Mouse (Mus musculus): ENCODE measurements around the gene Mrtfa.

Mrtfa gene

DNA sequence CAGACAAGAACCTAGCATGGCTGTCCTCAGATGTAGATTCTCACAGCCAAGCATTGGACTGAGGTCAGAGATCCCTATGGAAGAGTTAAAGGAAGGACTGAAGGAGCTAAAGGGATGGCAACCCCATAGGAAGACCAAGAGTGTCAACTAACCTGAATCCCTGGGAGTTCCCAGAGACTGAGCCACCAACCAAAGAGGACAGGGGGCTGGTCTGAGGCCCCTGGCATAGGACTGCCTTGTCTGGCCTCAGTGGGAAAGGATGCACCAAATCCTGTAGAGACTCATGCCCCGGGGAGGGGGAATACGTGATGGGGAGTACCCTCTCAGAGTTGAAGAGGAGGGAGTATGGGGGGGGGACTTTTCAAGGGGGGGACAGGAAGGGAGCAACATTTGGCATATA, 56.8 kb downstream of the Mrtfa start:
- POLR2A ChIA-PET: interaction anchor here in 1 of 4 experiments (0.7 kb wide), 1 partner anchor 26 kb away, joined by 3 read pairs; no protein-coding TSS in a partner anchor
- CTCF ChIA-PET: interaction anchor here in 3 of 4 experiments (0.6 kb wide), 3 partner anchors 26 to 771 kb away, joined by 3 to 10 read pairs (median 3); no protein-coding TSS in a partner anchor

DNA sequence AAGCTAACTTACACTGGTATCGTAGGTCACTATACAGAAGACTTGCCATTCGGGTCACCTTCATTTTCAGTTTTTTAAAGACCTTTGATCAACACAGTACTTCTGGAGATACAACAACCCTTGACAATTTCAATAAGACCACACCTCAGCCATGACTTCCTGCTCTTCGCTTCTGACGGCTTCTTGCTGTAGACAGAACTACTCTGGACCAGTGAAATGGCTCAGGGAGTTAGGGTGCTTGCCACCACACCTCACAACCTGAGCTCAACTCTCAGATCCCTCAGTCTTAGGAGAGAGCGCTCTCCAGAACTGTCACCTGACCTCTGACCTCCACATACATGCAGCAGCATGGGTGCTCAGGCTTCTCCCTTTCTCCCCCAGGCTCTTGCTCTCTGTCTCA, 59.4 kb downstream of the Mrtfa start:
- POLR2A ChIA-PET: interaction anchor here in 1 of 4 experiments (0.6 to 1.4 kb wide), 3 partner anchors 11 to 1690 kb away, joined by 3 to 6 read pairs (median 3); no protein-coding TSS in a partner anchor
- CTCF ChIA-PET: interaction anchor here in 3 of 4 experiments (0.6 to 1.6 kb wide), 5 partner anchors 41 to 1009 kb away, joined by 3 to 9 read pairs (median 4); no protein-coding TSS in a partner anchor

DNA sequence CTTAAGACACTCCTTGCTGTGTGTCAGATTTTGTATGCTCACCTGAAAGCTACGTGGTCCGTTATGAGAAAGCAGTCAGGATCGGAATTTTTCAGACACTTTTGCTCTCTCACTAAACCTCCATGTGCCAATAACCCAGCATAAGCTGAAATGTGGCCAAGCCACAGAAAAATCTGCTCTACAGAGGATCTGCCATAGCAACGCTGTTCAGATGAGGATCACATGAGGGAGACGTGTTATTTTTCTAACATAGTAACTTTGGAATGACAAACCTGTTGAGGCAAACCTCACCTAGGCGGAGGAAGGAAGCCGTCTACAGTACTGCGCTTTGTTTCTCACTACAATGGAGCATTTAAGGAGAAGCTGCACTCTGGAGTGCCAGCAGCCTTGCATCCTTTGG, 60.6 kb downstream of the Mrtfa start:
- CTCF ChIA-PET: interaction anchor here in 3 of 4 experiments (0.6 to 1.6 kb wide), 5 partner anchors 42 to 192 kb away, joined by 3 to 8 read pairs (median 3); no protein-coding TSS in a partner anchor

DNA sequence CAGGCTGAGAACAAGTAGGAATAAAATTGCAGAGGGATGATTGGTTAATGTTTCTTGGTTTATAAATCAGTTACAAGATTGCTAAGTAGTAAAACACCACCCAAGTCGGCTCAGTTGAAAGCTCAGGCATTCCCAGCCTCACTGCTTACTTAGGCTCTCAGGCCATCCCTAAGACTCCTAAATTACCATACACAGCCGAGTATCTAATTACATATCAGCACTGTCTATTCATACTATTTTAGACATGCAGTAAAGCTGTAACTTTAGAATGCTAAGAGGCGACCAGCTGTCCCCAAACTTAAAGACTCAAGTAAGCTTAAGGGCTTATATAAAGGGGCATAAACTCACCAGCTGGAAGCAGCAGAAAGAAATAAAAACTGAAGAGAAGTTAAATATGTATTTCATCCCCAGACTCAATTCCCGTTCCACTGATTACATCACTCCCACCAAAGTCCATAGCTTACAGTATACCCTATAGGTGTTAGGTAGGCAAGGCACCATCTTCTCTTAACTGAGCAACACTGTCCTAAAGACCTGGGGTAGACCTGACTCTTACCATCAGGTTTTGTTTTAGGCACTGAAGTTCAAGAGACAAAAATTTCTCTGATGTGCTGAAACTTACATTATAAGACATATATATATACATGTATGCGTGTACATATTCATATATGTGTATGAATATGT, 62.3 kb downstream of the Mrtfa start:
- POLR2A ChIA-PET: interaction anchor here in 1 of 4 experiments (0.6 to 3.8 kb wide), 7 partner anchors 8 to 62 kb away, joined by 3 to 16 read pairs (median 4); partner anchors contain the start of gene Mrtfa

More for the DNA sequence above, 60.6 kb downstream of the Mrtfa start:
- POLR2A ChIA-PET: interaction anchor here in 3 of 4 experiments (0.7 to 3.8 kb wide), 5 partner anchors 9 to 74 kb away, joined by 3 to 16 read pairs (median 3); no protein-coding TSS in a partner anchor

DNA sequence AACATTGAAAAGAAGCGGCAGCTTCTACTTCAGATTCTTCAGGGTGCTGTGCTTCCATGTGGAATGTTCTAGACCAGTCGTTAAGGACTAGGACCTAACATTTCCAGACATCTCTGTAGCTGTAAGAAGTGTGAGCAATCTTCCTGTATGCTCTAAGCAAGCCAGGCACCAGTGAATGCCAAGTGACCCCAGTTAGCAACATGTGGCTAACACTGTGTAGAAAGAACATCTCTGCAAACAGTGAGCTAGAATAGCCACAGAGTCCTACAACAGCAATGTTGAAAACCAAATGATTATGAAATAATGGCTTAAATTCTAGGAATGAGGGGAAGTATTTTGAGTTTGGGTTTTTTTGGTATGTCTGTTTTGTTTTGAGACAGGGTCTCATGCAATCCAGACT, 66.3 kb downstream of the Mrtfa start:
- POLR2A ChIA-PET: interaction anchor here in 1 of 4 experiments (0.8 to 1.8 kb wide), 2 partner anchors 13 to 20 kb away, joined by 3 to 4 read pairs; no protein-coding TSS in a partner anchor
- CTCF ChIA-PET: no interaction called here

More for the DNA sequence above, 62.3 kb downstream of the Mrtfa start:
- CTCF ChIA-PET: interaction anchor here in 1 of 4 experiments (0.5 kb wide), 1 partner anchor 73 kb away, joined by 3 read pairs; no protein-coding TSS in a partner anchor

DNA sequence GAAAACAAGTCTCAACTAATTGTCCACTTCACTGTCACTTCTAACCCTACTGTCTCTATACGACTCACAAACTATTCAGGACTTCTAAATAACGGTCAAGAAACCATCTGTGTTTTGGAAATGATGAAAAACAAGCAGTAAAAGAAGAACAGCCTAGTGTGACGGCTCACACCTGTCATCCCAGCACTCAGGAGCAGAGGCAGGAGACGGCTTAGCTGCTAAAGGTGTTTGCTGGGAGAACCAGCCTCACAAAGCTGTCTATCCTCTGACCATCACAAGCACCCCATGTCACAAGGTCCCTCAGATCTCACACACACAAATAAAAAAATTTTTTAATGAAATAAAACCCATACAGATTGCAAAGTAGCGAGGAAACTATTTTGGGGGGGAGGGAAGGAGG, 67.4 kb downstream of the Mrtfa start:
- ChIA-PET POLR2A (interaction anchor here in 1 of 4 experiments (0.6 kb wide), 1 partner anchor 128 kb away, joined by 10 read pairs; no protein-coding TSS in a partner anchor), CTCF (interaction anchor here in 1 of 4 experiments (0.6 kb wide), 1 partner anchor 141 kb away, joined by 9 read pairs; no protein-coding TSS in a partner anchor)

DNA sequence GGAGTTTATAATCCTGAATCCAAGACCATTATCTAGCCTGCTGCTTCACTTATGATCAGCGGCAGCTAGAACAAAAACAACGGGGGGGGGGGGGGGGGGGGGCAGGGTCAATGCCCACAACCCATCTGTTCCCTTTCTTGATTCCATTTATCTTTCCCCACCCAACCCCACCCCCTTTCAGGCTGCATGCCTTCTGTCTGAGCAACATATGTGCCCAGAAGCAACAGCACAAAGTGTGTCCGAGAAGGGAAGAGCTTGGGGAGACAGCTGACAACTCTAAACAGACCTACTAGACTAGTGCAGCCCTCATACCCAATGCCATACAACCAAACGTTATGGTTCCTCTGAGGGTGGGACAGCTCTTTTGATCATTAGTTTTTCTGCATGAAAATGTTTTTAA, 68.0 kb downstream of the Mrtfa start:
- POLR2A ChIA-PET: interaction anchor here in 1 of 4 experiments (0.6 kb wide), 1 partner anchor 129 kb away, joined by 10 read pairs; no protein-coding TSS in a partner anchor
- CTCF ChIA-PET: no interaction called here

DNA sequence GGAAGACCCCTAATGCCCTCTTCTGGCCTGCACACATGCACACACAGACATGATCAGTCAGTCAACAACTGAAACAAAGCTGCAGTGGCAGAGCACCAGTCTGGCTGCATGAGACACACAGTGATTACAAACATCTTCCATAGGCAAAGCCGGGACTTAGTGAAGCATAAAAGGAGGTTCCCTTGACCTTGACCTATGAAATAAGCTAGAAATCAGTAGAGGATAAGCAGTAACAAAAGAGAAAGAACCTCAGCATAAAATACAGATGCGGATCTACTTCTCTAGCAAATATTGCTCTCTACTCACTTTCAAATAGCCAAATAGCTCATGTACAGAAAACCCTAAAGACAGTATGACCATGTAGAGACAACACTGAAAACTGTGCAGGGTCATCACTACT, 68.5 kb downstream of the Mrtfa start:
- ChIA-PET CTCF (no interaction called here), POLR2A (interaction anchor here in 1 of 4 experiments (1.4 kb wide), 1 partner anchor 91 kb away, joined by 4 read pairs; no protein-coding TSS in a partner anchor)

DNA sequence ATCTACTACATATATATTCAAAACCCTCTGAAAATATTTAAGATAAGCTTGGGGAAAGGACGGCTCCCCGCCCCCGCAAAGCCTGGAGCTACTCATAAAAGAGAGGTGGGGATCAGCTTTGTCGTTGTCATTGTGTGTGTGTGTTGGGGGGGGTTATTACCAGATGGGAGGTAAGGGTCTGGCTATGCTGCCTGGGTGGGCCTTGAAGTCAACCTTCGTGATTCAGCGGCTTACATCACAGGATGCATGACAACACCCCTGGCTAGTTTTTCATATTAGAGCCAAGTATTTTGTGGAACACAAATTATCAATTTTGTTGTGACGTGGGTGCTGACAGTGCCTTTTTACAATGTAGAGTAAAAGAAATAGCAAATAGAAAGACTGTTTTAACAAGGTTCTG, 69.6 kb downstream of the Mrtfa start:
- POLR2A ChIA-PET: interaction anchor here in 2 of 4 experiments (0.8 to 1.7 kb wide), 5 partner anchors 8 to 92 kb away, joined by 3 to 5 read pairs (median 4); no protein-coding TSS in a partner anchor

DNA sequence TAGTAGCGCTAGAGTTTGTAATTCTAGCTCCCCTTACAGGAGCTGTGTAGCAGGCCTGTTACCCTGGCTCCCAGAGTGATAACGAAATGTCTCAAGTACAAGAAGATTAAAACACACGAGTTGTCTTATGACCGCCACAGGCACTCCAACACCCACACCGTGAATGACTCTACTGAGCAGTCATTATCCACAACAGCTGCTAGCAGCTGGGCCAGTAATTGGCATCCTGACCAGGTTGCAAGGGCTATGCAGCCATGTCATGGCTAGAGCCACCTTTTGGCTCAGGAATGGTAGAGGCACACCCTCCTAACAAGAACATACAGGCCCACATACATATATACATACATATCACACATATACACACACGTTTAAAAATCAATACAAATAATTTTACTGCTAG, 70.4 kb downstream of the Mrtfa start:
- ChIA-PET POLR2A (interaction anchor here in 2 of 4 experiments (0.6 to 1.7 kb wide), 5 partner anchors 8 to 120 kb away, joined by 3 to 6 read pairs (median 5); no protein-coding TSS in a partner anchor), CTCF (no interaction called here)

More for the DNA sequence above, 69.6 kb downstream of the Mrtfa start:
- CTCF ChIA-PET: interaction anchor here in 1 of 4 experiments (0.5 to 0.6 kb wide), 2 partner anchors 50 to 1377 kb away, joined by 3 to 6 read pairs; no protein-coding TSS in a partner anchor

DNA sequence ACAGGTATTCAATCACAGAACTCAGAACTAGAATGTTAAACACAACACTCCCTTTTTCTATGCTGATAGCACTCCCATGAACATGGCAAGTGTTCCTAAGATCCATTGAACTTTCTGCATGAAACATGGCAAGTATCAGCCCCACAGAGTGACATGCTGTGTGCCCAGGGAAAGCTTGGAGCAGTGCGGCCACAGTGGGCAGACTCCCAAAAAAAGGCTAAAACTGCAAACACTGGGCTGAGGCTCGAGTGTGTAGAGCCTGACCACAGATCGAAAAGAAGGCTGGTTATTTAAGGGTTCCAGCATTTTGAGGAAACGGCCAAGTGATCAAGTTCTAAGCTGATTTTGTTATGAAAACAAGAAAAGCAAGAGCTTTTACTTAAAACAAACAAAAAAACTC, 72.3 kb downstream of the Mrtfa start:
- CTCF ChIA-PET: no interaction called here
- POLR2A ChIA-PET: interaction anchor here in 1 of 4 experiments (0.7 kb wide), 1 partner anchor 444 kb away, joined by 3 read pairs; no protein-coding TSS in a partner anchor

DNA sequence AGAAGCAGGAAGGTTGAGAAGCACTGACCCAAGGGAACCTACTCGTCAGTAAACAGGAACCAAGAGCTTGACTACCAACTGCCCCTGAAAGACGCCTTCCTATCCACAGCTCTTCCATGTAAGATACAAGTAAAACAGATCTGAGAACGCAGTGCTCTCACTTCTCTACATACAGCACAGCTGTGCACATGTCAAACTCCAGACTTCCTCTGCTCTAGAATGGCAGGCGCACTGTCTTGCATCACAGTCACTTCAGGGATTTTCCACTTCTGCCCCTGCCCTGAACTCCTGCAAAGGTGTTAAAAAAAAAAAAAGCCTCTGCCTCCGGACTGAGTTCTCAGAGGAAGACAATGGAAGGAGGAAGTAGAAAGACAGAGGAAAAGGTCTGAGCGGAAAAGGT, 78.0 kb downstream of the Mrtfa start:
- ChIA-PET CTCF (no interaction called here), POLR2A (interaction anchor here in 1 of 4 experiments (0.6 kb wide), 1 partner anchor 498 kb away, joined by 12 read pairs; no protein-coding TSS in a partner anchor)

DNA sequence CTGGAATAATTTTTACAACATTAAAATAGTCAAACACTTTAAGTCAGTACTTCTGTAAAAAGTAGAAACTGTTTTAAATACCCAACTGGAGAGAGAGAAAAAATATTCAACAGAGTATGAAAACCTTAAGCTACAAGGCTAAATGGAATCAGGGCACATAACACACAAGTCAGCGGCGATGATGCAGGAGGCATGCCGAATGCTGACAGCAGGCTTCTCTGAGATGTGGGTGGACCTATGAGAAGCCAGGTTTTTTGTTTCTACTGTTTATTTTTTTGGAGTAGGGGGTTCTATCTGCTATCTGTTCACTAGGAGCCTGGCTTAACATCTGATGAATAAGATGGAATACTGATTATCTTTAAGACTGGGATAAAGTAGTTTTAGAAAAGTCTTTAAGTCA, 80.2 kb downstream of the Mrtfa start:
- ChIA-PET CTCF (no interaction called here), POLR2A (interaction anchor here in 1 of 4 experiments (0.8 kb wide), 1 partner anchor 27 kb away, joined by 3 read pairs; no protein-coding TSS in a partner anchor)

DNA sequence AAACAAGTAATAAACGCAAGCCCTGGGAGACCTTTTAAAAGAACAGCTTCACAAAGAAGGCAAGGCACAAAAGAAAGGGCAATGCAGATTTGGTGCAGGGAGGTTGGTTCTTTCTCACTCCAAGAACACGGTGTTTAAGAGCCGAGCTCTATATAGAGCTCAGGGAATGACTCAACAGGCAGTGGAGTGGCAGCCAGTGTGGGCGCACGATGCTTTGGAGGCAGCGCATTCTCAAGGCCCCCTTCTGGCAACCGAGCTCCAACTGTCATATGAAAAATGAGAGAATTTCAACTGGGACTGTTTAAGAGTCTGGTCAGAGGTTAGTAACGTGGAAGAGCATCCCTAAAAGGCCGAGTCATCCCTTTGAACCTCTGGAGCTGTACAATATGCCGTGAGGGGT, 84.6 kb downstream of the Mrtfa start:
- CTCF ChIA-PET: interaction anchor here in 1 of 4 experiments (1.2 kb wide), 1 partner anchor 33 kb away, joined by 3 read pairs; no protein-coding TSS in a partner anchor
- POLR2A ChIA-PET: interaction anchor here in 2 of 4 experiments (0.7 to 2.0 kb wide), 7 partner anchors 13 to 361 kb away, joined by 3 to 5 read pairs (median 3); no protein-coding TSS in a partner anchor

DNA sequence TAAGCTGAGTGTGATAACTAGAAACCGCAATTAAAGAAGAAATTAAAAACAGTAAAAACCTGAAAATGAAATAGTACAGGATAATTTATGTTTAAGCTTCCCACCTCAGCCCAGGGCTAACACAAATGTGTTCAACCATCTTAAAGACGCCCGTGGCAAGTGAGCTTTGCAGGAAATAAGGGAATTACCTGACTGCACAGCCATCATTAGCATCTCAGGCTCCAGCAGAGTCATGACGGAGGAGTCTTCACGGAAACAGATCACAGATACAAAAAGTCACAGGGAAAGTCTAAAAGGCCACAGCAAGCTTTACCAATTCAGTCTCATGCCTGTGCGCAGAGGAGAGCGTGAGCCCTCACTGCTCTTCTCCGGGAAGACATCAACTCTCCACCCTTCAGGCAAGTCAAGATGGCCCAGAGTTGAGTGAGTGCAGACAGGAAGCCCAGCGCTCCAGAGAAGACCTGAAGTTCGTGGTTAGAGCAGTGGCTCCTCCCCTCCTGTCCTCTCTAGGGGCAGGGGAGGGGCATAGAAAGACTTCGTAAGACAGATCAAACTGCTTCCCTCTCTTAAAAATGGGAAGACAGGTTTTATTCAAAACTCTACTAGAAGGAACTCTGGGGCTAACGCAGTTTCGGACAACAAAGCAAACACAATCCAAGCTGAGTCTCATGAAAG, 85.8 kb downstream of the Mrtfa start:
- CTCF ChIA-PET: interaction anchor here in 1 of 4 experiments (1.2 kb wide), 1 partner anchor 96 kb away, joined by 3 read pairs; no protein-coding TSS in a partner anchor
- POLR2A ChIA-PET: interaction anchor here in 2 of 4 experiments (0.9 to 2.0 kb wide), 9 partner anchors 11 to 362 kb away, joined by 3 to 5 read pairs (median 3); no protein-coding TSS in a partner anchor

DNA sequence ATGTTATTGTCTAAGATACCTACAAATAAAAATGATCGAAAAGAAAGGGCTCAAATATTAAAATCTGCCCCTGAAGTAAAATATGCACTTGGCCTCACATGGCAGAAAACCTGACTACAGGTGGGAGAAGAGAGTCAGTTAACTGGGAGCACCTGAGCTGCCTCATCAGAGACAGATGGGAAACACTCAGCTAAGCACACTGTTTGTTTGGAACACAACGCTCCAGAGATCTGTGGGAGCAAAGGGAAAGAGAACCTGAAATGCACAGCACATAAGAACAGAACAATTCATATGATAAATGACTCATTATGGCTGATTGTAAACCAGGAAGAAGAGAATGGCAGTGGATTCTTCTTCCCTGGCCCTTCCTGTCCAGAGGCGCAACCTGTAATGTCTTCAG, 87.1 kb downstream of the Mrtfa start:
- POLR2A ChIA-PET: interaction anchor here in 3 of 4 experiments (0.8 to 1.7 kb wide), 6 partner anchors 11 to 21 kb away, joined by 3 to 6 read pairs (median 4); no protein-coding TSS in a partner anchor
- CTCF ChIA-PET: interaction anchor here in 2 of 4 experiments (0.5 to 1.2 kb wide), 2 partner anchors 94 kb away, joined by 3 to 6 read pairs; no protein-coding TSS in a partner anchor

DNA sequence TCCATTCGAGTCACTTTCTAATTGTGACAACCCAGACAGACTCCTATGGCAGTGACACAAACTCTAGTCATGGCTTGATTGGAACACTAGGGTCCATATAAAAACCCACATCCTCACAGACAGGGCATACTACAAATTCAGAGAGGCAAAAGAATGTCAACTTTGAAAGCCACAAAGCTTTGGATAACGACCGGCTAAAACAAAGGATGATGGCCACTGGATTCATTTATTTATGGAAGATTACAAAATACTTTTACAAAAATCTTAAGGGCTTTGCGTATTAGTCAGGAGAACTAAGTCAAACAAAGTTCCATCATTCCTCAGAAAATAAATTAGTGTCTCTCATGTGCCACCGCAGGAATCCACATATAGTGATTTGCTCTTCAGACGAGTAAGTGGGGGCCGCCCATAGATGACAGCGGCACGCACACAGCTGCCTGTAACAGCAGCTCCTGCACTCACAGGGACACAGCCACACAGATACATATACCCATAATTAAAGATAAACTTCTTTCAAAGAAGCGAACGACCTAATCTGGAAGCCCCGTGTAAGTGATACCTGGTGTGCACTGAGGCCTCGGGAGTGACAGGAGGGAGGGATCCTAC, 88.2 kb downstream of the Mrtfa start:
- CTCF ChIA-PET: interaction anchor here in 1 of 4 experiments (0.6 kb wide), 1 partner anchor 12 kb away, joined by 3 read pairs; no protein-coding TSS in a partner anchor
- POLR2A ChIA-PET: interaction anchor here in 2 of 4 experiments (1.0 to 1.4 kb wide), 3 partner anchors 9 to 55 kb away, joined by 3 to 6 read pairs (median 4); no protein-coding TSS in a partner anchor

DNA sequence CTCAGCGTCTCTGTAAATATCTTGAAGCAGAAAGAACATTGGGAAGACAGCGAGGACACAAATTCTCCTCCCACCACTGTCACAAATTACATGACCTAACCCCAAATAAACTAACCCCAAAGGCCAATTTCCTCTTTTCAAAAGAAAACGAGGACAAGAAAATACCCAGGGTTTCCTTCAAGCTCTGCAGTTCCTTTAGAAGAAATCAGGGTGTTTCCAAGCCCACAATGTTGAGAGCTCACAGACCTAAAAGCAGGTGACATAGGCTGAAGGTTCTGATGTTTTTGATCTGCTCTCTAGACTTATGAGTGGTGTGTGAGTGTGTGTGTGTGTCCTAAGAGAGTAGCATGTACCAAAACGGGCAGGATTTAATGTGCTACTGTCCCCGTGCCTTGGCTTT, 89.2 kb downstream of the Mrtfa start:
- CTCF ChIA-PET: no interaction called here
- POLR2A ChIA-PET: interaction anchor here in 1 of 4 experiments (0.6 kb wide), 1 partner anchor 1130 kb away, joined by 4 read pairs; the partner anchor contains the start of gene Cbx7

Data from embryonic stem cell, embryonic (primary cell).